Mouse (Mus musculus) A20 (cell line): ENCODE measurements around the gene Vmn1r38.
"Not testable (repeated sequence)": the region's sequence is repeated elsewhere in the genome, so short reads cannot be mapped to it uniquely, and the experiment has no call there.

ENCODE experiments used
- DNase-seq: peaks from one replicate; pipeline ENCODE4 v3.0.0-alpha.2; 2011; ENCODE audit warnings: low read depth, low spot score

The Vmn1r38 gene

DNA sequence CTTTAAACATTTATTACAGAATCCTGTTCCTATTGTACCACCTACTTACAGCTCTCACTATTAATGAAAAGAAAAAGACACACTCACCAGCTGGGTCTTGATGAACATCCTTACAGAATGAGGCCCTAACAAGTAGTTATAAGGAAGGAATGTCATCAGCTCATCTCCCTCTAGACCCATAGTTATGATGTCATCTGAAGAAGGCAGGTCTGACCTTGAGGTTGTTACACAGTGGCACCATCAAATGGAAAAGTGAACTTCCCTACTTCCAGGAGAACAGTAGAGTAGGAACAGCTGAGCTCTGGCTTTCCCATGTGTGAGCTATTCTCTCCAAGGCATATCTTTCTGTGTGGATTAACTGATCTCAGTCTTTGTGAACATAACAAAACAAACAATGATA, at the start of gene Vmn1r38:
TSS of gene Vmn1r38 (minus strand) at position 101 of the 400 bp plus-strand sequence.
- not testable (repeated sequence) for DNase-seq

DNA sequence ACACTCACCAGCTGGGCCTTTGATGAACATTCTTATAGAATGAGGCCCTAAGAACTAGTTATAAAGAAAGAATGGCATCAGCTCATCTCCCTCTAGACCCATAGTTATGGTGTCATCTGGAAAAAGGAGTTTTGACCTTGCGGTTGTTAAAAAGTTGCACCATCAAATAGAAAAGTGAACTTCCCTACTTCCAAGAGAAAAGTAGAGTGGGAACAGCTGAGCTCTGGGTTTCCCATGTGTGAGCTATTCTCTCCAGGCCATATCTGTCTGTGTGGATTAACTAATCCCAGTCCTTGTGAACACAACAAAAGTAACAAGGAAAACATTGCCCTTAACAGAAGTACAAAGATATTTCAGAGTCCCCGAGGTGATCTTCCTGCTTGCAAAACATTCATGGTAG, 28.1 kb upstream of the Vmn1r38 start, which contains the start of gene Vmn1r39:
TSS of gene Vmn1r39 (minus strand) at position 101 of the 400 bp plus-strand sequence.
- no peak for DNase-seq

DNA sequence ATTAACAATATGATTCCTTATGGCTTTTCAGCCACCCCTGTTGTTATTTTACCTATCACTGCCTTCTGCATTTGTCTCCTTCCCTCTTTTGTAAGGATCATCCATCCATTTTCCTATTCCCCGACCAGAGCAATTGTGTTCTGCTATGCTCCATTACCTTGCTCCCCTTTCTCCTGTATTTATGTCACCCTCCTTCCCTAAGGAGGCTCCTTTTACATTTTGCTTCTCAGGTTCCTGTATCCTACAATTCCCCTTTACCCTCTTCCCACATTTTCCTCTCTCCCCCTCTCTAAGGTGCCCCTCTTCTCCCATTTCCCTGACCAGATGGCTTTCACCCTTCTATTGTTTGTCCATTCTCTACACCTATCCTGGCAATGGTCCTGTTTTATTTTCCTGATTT, 23.9 kb upstream of the Vmn1r38 start:
- no peak for DNase-seq

- DNase-seq: no peak
Measured at GRCm38 (mm10) chr6:66805713-66806112, 23.3 kb upstream of the Vmn1r38 start.

DNA sequence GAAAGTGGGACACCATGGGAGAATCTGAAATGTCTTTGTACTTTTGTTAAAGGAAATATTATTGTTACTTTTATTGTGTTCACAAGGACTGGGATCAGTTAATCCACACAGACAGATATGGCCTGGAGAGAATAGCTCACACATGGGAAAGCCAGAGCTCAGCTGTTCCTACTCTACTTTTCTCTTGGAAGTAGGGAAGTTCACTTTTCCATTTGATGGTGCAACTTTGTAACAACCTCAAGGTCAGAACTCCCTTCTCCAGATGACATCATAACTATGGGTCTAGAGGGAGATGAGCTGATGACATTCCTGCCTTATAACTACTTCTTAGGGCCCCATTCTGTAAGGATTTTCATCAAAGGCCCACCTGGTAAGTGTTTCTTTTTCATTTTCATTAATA, 53.3 kb downstream of the Vmn1r38 start, which contains the start of gene Vmn1r37:
TSS of gene Vmn1r37 (plus strand) at position 301 of the 400 bp plus-strand sequence.
- not testable (repeated sequence) for DNase-seq
